Mouse (Mus musculus): ENCODE data around the gene Ptges.

Gene Ptges

GRCm38 (mm10) chr2:30857076-30857475 is 72.6 kb downstream of the Ptges start:
- no peak for DNase-seq (ENCODE audit: extremely low spot score, low read depth, low spot score)

GRCm38 (mm10) chr2:30852771-30853313 is 76.8 kb downstream of the Ptges start:
- no peak for DNase-seq (ENCODE audit: extremely low spot score, low read depth, low spot score)

GRCm38 (mm10) chr2:30850581-30850980 is 79.1 kb downstream of the Ptges start:
- DNase-seq (ENCODE audit: extremely low spot score, low read depth, low spot score): no peak

- DNase-seq (ENCODE audit: extremely low spot score, low read depth, low spot score): no peak
These were observed 81.5 kb downstream of the Ptges start for GRCm38 (mm10) chr2:30848184-30848583.

- DNase-seq (ENCODE audit: extremely low spot score, low read depth, low spot score): no peak
These were observed 82.9 kb downstream of the Ptges start for GRCm38 (mm10) chr2:30846723-30847122.

GRCm38 (mm10) chr2:30846236-30846635 is 83.4 kb downstream of the Ptges start:
- no peak for DNase-seq (ENCODE audit: extremely low spot score, low read depth, low spot score)

GRCm38 (mm10) chr2:30845152-30846070 is 84.3 kb downstream of the Ptges start:
- no peak for DNase-seq (ENCODE audit: extremely low spot score, low read depth, low spot score)

GRCm38 (mm10) chr2:30842615-30843014 is 87.0 kb downstream of the Ptges start:
- DNase-seq (ENCODE audit: extremely low spot score, low read depth, low spot score): no peak

Data from hindlimb bud, embryonic 11.5 days (tissue).